Mouse (Mus musculus) lung, postnatal 0 days (tissue): Measurements from ENCODE around the gene Ampd3. TPM values are rescaled to one million over a fixed set of nuclear protein-coding genes. Genes with fewer than 3 reads are reported as not detected.

Experiments
- ATAC-seq: fragments of 200-750 bp; cut with Nextera tagmentation; 2 replicates; pipeline ENCODE4 v1.8.0; 2017; ENCODE audit warnings: moderate library complexity
- DNase-seq: peaks from one replicate; pipeline ENCODE4 v3.0.0-alpha.2; 2016; ENCODE audit warnings: low spot score
- H3K27ac ChIP-seq: fragments of 300-500 bp; sonication (generic); 2 replicates; pipeline ENCODE4 v1.5.1; 2014; ENCODE audit warnings: antibody characterized with exemption, mild to moderate bottlenecking, low read length, mixed read lengths
- H3K27me3 ChIP-seq: fragments of 300-500 bp; sonication (generic); replicated peaks from 2 replicates; pipeline ENCODE4 v1.6.1; 2014; ENCODE audit warnings: low read length, mixed read lengths; ENCODE audit not compliant: insufficient read depth
- H3K36me3 ChIP-seq: fragments of 300-500 bp; sonication (generic); 2 replicates; pipeline ENCODE4 v1.6.1; 2014; ENCODE audit warnings: low read length, mixed read lengths; ENCODE audit not compliant: insufficient read depth
- H3K4me1 ChIP-seq: fragments of 300-500 bp; sonication (generic); 2 replicates; pipeline ENCODE4 v1.6.1; 2014; ENCODE audit warnings: antibody characterized with exemption, low read depth, low read length, mixed read lengths; ENCODE audit not compliant: insufficient read depth
- H3K4me2 ChIP-seq: fragments of 300-500 bp; sonication (generic); replicated peaks from 2 replicates; pipeline ENCODE4 v1.6.1; 2014; ENCODE audit warnings: low read depth, mild to moderate bottlenecking, low read length, moderate library complexity, mixed read lengths
- H3K4me3 ChIP-seq: fragments of 300-500 bp; sonication (generic); 2 replicates; pipeline ENCODE4 v1.5.1; 2014; ENCODE audit warnings: low read depth, low read length
- H3K9ac ChIP-seq: fragments of 300-500 bp; sonication (generic); replicated peaks from 2 replicates; pipeline ENCODE4 v1.6.1; 2014; ENCODE audit warnings: low read depth, mild to moderate bottlenecking
- H3K9me3 ChIP-seq: fragments of 300-500 bp; sonication (generic); 2 replicates; pipeline ENCODE4 v1.6.1; 2016; ENCODE audit warnings: low read length, mixed read lengths
- CTCF ChIP-seq: IDR thresholded peaks from 2 replicates; pipeline ENCODE4 v1.5.1; 2016; ENCODE audit warnings: antibody characterized with exemption, mild to moderate bottlenecking
- EP300 ChIP-seq: IDR thresholded peaks from 2 replicates; pipeline ENCODE4 v1.6.1; 2016; ENCODE audit warnings: antibody characterized with exemption, mild to moderate bottlenecking, control low read depth
- WGBS: fragments of 180-500 bp; shearing (Covaris S2); extraction: QIAGEN DNeasy Blood & Tissue Kit; methylation state at CpG from one replicate; pipeline ENCODE4 v1.1.7; 2014; 5-methylcytosine and 5-hydroxymethylcytosine counted together
- polyA plus RNA-seq: library from polyadenylated mRNA; unstranded; fragments of >200 nt; fragmentation: Nextera tagmentation; extraction: Ambion mirVana; gene quantifications from 2 replicates; pipeline ENCODE4 v1.2.1, GENCODE M21; 2015

The Ampd3 gene
- polyA plus RNA-seq, 1 experiment from 2014 or later = 5.0 TPM

- Histone ChIP-seq H3K4me2 (no peak overlapping the region), H3K4me3 (no peak overlapping the region), H3K4me1 (peaks cover 7% of the 10 kb centered on the region; the same call in 1 of the 2 replicates), H3K27ac (no peak overlapping the region), H3K9me3 (no peaks in the 10 kb centered on the region), H3K9ac (no peak overlapping the region), H3K36me3 (0 out of 2 replicates have a peak, but pooled peaks cover 8% of the 10 kb centered on the region), H3K27me3 (no peaks in the 10 kb centered on the region)
- DNase-seq = no peak
- ATAC-seq = peak; percentile 59
- WGBS = 34% methylated on average over 5 of the region's 5 CpGs
- TF ChIP-seq CTCF (peak; percentile 57), EP300 (no peak)
Measured at GRCm38 (mm10) chr7:110821068-110821467, 53.1 kb downstream of the Ampd3 start.

GRCm38 (mm10) chr7:110821653-110822052, 53.6 kb downstream of the Ampd3 start:
- H3K9ac ChIP-seq = no peak overlapping the region
- no peaks in the 10 kb centered on the region for H3K27me3 ChIP-seq
- peak overlapping the region; percentile 57 for H3K27ac ChIP-seq
- TF ChIP-seq EP300 (no peak), CTCF (no peak)
- 9% methylated on average over 3 of the region's 3 CpGs for WGBS
- H3K9me3 ChIP-seq = no peaks in the 10 kb centered on the region
- no peak overlapping the region for H3K4me2 ChIP-seq
- H3K36me3 ChIP-seq = 0 out of 2 replicates have a peak, but pooled peaks cover 8% of the 10 kb centered on the region
- peak; percentile 30; the same call in 1 of the 2 replicates for ATAC-seq
- DNase-seq = peak; percentile 65
- H3K4me3 ChIP-seq = no peak overlapping the region
- H3K4me1 ChIP-seq = peaks cover 7% of the 10 kb centered on the region; the same call in 1 of the 2 replicates

DNA sequence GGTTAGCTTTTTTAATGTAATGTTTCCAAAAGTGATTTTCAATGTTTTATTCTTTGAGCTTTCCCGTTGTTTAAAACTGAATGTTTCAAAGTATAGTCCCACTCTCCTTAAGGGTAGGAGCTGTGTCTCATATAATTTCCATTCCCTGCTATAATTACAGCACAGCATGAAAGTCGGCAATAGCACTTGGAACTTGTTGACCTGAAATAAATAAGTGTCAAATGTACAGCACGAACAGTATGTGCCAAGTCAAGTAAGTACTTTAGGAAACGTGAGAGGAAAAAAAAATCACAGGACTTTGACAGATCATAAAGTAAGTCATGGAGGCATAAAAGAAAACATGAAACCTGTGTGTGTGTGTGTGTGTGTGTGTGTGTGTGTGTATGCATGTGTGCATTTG, 54.0 kb downstream of the Ampd3 start:
- WGBS = 25% methylated on average over 4 of the region's 4 CpGs
- Histone ChIP-seq H3K4me1 (peaks cover 7% of the 10 kb centered on the region; the same call in 1 of the 2 replicates), H3K4me2 (no peak overlapping the region)

DNA sequence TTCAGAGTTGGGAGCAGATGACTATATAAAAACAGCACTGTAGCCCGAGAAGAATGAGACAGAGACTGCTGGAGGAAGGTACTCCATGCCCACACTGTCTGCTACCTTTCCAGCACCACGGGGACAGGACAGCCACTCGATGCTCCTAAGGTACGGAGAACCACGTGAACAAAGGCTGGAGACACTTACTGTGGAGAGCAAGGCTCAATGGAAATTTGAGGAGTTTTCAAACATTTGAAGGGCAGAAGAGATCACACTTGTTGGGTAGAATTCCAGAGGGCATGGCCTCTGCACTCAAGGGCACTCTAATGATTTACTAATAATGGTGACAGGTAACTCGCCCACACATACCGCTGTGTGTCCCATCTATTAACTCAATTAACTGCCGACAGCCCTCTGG, 55.1 kb downstream of the Ampd3 start:
- Histone ChIP-seq H3K27ac (no peak overlapping the region), H3K4me2 (no peak overlapping the region), H3K36me3 (0 out of 2 replicates have a peak, but pooled peaks cover 11% of the 10 kb centered on the region)

More for the DNA sequence above, 54.0 kb downstream of the Ampd3 start:
- H3K9ac ChIP-seq = no peak overlapping the region
- 0 out of 2 replicates have a peak, but pooled peaks cover 8% of the 10 kb centered on the region for H3K36me3 ChIP-seq
- no peak overlapping the region for H3K4me3 ChIP-seq
- ATAC-seq = 0 out of 2 replicates have a peak, but pooled peaks have one; percentile 38
- TF ChIP-seq CTCF = no peak
- TF ChIP-seq EP300 = peak; percentile 90
- DNase-seq = peak; percentile 57
- H3K9me3 ChIP-seq = no peaks in the 10 kb centered on the region
- H3K27ac ChIP-seq = peak overlapping the region; percentile 57; the same call in 1 of the 2 replicates
- H3K27me3 ChIP-seq = no peaks in the 10 kb centered on the region

GRCm38 (mm10) chr7:110823593-110823992, 55.6 kb downstream of the Ampd3 start:
- ATAC-seq (0 out of 2 replicates have a peak, but pooled peaks have one; percentile 25), DNase-seq (peak; percentile 43)
- H3K27me3 ChIP-seq = no peaks in the 10 kb centered on the region
- H3K9me3 ChIP-seq = no peaks in the 10 kb centered on the region
- no peak overlapping the region for H3K4me3 ChIP-seq
- 0 out of 2 replicates have a peak, but pooled peaks cover 11% of the 10 kb centered on the region for H3K36me3 ChIP-seq
- WGBS = 67% methylated on average over 4 of the region's 4 CpGs
- no peak overlapping the region for H3K27ac ChIP-seq
- peaks cover 7% of the 10 kb centered on the region; the same call in 1 of the 2 replicates for H3K4me1 ChIP-seq
- no peak overlapping the region for H3K4me2 ChIP-seq
- H3K9ac ChIP-seq = no peak overlapping the region
- TF ChIP-seq EP300 (no peak), CTCF (no peak)

More for the DNA sequence above, 55.1 kb downstream of the Ampd3 start:
- no peaks in the 10 kb centered on the region for H3K9me3 ChIP-seq
- no peak; the same call in 1 of the 2 replicates for ATAC-seq
- TF ChIP-seq EP300 (no peak), CTCF (no peak)
- H3K9ac ChIP-seq = no peak overlapping the region
- 35% methylated on average over 8 of the region's 8 CpGs for WGBS
- H3K4me3 ChIP-seq = no peak overlapping the region
- DNase-seq = peak; percentile 26
- H3K27me3 ChIP-seq = no peaks in the 10 kb centered on the region
- H3K4me1 ChIP-seq = peaks cover 7% of the 10 kb centered on the region; the same call in 1 of the 2 replicates

- H3K36me3 ChIP-seq = 0 out of 2 replicates have a peak, but pooled peaks cover 11% of the 10 kb centered on the region
- DNase-seq (peak; percentile 36), ATAC-seq (no peak)
- no peak for TF ChIP-seq CTCF
- TF ChIP-seq EP300 = no peak
- H3K9ac ChIP-seq = no peak overlapping the region
- 0 out of 2 replicates have a peak overlapping the region, but pooled peaks have one; percentile 43 for H3K27ac ChIP-seq
- H3K4me3 ChIP-seq = no peak overlapping the region
- H3K4me1 ChIP-seq = peaks cover 7% of the 10 kb centered on the region; the same call in 1 of the 2 replicates
- no peak overlapping the region for H3K4me2 ChIP-seq
- H3K9me3 ChIP-seq = no peaks in the 10 kb centered on the region
- no peaks in the 10 kb centered on the region for H3K27me3 ChIP-seq
- 79% methylated on average over 8 of the region's 8 CpGs for WGBS
Measured at GRCm38 (mm10) chr7:110823995-110824953, 56.3 kb downstream of the Ampd3 start.
